Mouse (Mus musculus) myocyte (in vitro differentiated cells): ENCODE measurements around the gene Zfyve16.

Source experiments
- CEBPB ChIP-seq: IDR thresholded peaks from 2 replicates; pipeline ENCODE4 v1.6.1; 2011; ENCODE audit warnings: mild to moderate bottlenecking, moderate library complexity; ENCODE audit not compliant: poor library complexity, insufficient read depth, severe bottlenecking
- E2F4 ChIP-seq: IDR thresholded peaks from one replicate; pipeline ENCODE4 v1.6.1; 2011; ENCODE audit warnings: mild to moderate bottlenecking, control low read depth, moderate library complexity; ENCODE audit not compliant: insufficient read depth
- MAX ChIP-seq: IDR thresholded peaks from one replicate; pipeline ENCODE4 v1.6.1; 2011; ENCODE audit warnings: low read depth, mild to moderate bottlenecking, control low read depth
- MYOD1 ChIP-seq, 3 experiments: IDR thresholded peaks; one replicate each; pipeline ENCODE4 v1.6.1; 2011; ENCODE audit warnings: control low read depth in 2 of 3, low read depth in 2 of 3, mild to moderate bottlenecking in 2 of 3, moderate library complexity in 1 of 3; ENCODE audit not compliant: insufficient read length in 2 of 3, control insufficient read depth in 1 of 3
- POLR2A ChIP-seq: IDR thresholded peaks from one replicate; pipeline ENCODE4 v1.6.1; 2011; ENCODE audit warnings: low read depth, mild to moderate bottlenecking, control low read depth, moderate library complexity; ENCODE audit not compliant: insufficient read length
- POLR2AphosphoS2 ChIP-seq: IDR thresholded peaks from one replicate; pipeline ENCODE4 v1.6.1; 2011; ENCODE audit warnings: low read depth, control low read depth; ENCODE audit not compliant: insufficient read length
- REST ChIP-seq: IDR thresholded peaks from one replicate; pipeline ENCODE4 v1.6.1; 2011; ENCODE audit warnings: mild to moderate bottlenecking, control low read depth, moderate library complexity; ENCODE audit not compliant: insufficient read depth, insufficient read length
- TCF3 ChIP-seq: IDR thresholded peaks from one replicate; pipeline ENCODE4 v1.6.1; 2011; ENCODE audit warnings: low read depth, control low read depth; ENCODE audit not compliant: insufficient read length
- USF1 ChIP-seq: IDR thresholded peaks from one replicate; pipeline ENCODE4 v1.6.1; 2011; ENCODE audit warnings: low read depth, mild to moderate bottlenecking, control low read depth, moderate library complexity

DNA sequence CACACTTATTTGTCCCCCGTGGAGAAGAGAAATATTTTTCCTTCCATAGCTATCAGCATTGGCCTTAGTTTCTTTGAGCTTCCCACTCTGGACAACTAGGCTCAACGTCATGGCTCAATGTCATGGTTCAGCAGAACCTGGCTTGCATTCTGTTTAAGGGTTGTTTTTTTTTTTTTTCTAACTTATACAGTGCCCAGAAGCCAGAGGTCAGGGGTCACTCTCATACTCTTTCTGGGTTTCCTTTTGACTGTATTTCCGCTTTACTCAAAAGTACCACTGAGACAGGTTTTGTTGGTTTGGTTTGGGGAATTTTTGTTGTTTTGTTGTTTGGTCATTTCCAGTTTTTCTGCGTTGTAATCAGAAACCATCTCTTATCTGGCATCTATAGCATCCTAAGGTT, 47.5 kb upstream of the Zfyve16 start:
- TF ChIP-seq MAX = no peak
- no peak for TF ChIP-seq POLR2A
- no peak for TF ChIP-seq CEBPB
- TF ChIP-seq USF1 = no peak
- TF ChIP-seq POLR2AphosphoS2 = no peak
- TF ChIP-seq MYOD1 (IDR thresholded peaks at IDR 0.05; ENCODE audit: control insufficient read depth in 1 of 3, insufficient read length in 2 of 3, low read depth in 2 of 3) = no peak
- no peak for TF ChIP-seq E2F4
- TF ChIP-seq REST = no peak
- no peak for TF ChIP-seq TCF3
